Mouse (Mus musculus): Measurements from ENCODE around the gene Nme3. TPM values are rescaled to one million over a fixed set of nuclear protein-coding genes. Genes with fewer than 3 reads are reported as not detected.

The Nme3 gene
- polyA plus RNA-seq, 1 experiment from 2014 or later, result 43.9 TPM

- Histone ChIP-seq H3K4me1 (ENCODE audit: control insufficient read depth in 2 of 2, insufficient read depth in 2 of 2, low read length in 2 of 2) (peaks cover 0 to 9% of the 10 kb centered on the region in 2 experiments; a peak in 1 of 4 replicates), H3K27ac (replicated peaks in 1 of 2; ENCODE audit: control insufficient read depth in 1 of 2, insufficient read depth in 1 of 2, low read depth in 2 of 2, low read length in 2 of 2) (no peak overlapping the region), H3K9me3 (ENCODE audit: control insufficient read depth, low read length) (no peaks in the 10 kb centered on the region), H3K27me3 (ENCODE audit: control insufficient read depth, insufficient read depth, low read length) (no peaks in the 10 kb centered on the region), H3K4me2 (ENCODE audit: low read length) (no peak overlapping the region), H3K9ac (ENCODE audit: low read length) (no peak overlapping the region), H3K4me3 (ENCODE audit: control insufficient read depth in 1 of 2, insufficient read depth in 1 of 2, low read depth in 1 of 2, low read length in 2 of 2) (no peak overlapping the region), H3K36me3 (ENCODE audit: control insufficient read depth, insufficient read depth, low read length) (peaks cover 100% of the 10 kb centered on the region)
- no peak for ATAC-seq (ENCODE audit: insufficient number of reproducible peaks, insufficient read depth, low FRiP score, low read depth)
- WGBS, result 71% methylated on average over 9 of the region's 9 CpGs
Measured at GRCm38 (mm10) chr17:24902671-24903474, 6.6 kb downstream of the Nme3 start.

GRCm38 (mm10) chr17:24903767-24904166 lies 7.5 kb downstream of the Nme3 start:
- no peaks in the 10 kb centered on the region for H3K27me3 ChIP-seq (ENCODE audit: control insufficient read depth, insufficient read depth, low read length)
- peaks cover 0 to 7% of the 10 kb centered on the region in 2 experiments; a peak in 1 of 4 replicates for H3K4me1 ChIP-seq (ENCODE audit: control insufficient read depth in 2 of 2, insufficient read depth in 2 of 2, low read length in 2 of 2)
- H3K4me3 ChIP-seq (ENCODE audit: control insufficient read depth in 1 of 2, insufficient read depth in 1 of 2, low read depth in 1 of 2, low read length in 2 of 2), result no peak overlapping the region
- no peaks in the 10 kb centered on the region for H3K9me3 ChIP-seq (ENCODE audit: control insufficient read depth, low read length)
- no peak overlapping the region for H3K27ac ChIP-seq (replicated peaks in 1 of 2; ENCODE audit: control insufficient read depth in 1 of 2, insufficient read depth in 1 of 2, low read depth in 2 of 2, low read length in 2 of 2)
- H3K36me3 ChIP-seq (ENCODE audit: control insufficient read depth, insufficient read depth, low read length), result peaks cover 100% of the 10 kb centered on the region
- H3K9ac ChIP-seq (ENCODE audit: low read length), result no peak overlapping the region
- no peak overlapping the region for H3K4me2 ChIP-seq (ENCODE audit: low read length)
- 86% methylated on average over 9 of the region's 9 CpGs for WGBS
- ATAC-seq (ENCODE audit: insufficient number of reproducible peaks, insufficient read depth, low FRiP score, low read depth), result no peak

- no peaks in the 10 kb centered on the region for H3K4me1 ChIP-seq (ENCODE audit: control insufficient read depth in 2 of 2, insufficient read depth in 2 of 2, low read length in 2 of 2)
- H3K27ac ChIP-seq (replicated peaks in 1 of 2; ENCODE audit: control insufficient read depth in 1 of 2, insufficient read depth in 1 of 2, low read depth in 2 of 2, low read length in 2 of 2), result no peak overlapping the region
- ATAC-seq (ENCODE audit: insufficient number of reproducible peaks, insufficient read depth, low FRiP score, low read depth), result no peak
- H3K27me3 ChIP-seq (ENCODE audit: control insufficient read depth, insufficient read depth, low read length), result no peaks in the 10 kb centered on the region
- peaks cover 98% of the 10 kb centered on the region for H3K36me3 ChIP-seq (ENCODE audit: control insufficient read depth, insufficient read depth, low read length)
- no peak overlapping the region for H3K4me3 ChIP-seq (ENCODE audit: control insufficient read depth in 1 of 2, insufficient read depth in 1 of 2, low read depth in 1 of 2, low read length in 2 of 2)
- H3K9ac ChIP-seq (ENCODE audit: low read length), result no peak overlapping the region
- H3K4me2 ChIP-seq (ENCODE audit: low read length), result no peak overlapping the region
- 92% methylated on average over 2 of the region's 2 CpGs for WGBS
- H3K9me3 ChIP-seq (ENCODE audit: control insufficient read depth, low read length), result no peaks in the 10 kb centered on the region
Measured at GRCm38 (mm10) chr17:24907591-24907990, 11.3 kb downstream of the Nme3 start.

GRCm38 (mm10) chr17:24913984-24914383 lies 17.7 kb downstream of the Nme3 start:
- H3K27ac ChIP-seq (replicated peaks in 1 of 2; ENCODE audit: control insufficient read depth in 1 of 2, insufficient read depth in 1 of 2, low read depth in 2 of 2, low read length in 2 of 2), result no peak overlapping the region
- no peak for ATAC-seq (ENCODE audit: insufficient number of reproducible peaks, insufficient read depth, low FRiP score, low read depth)
- H3K9ac ChIP-seq (ENCODE audit: low read length), result no peak overlapping the region
- no peaks in the 10 kb centered on the region for H3K9me3 ChIP-seq (ENCODE audit: control insufficient read depth, low read length)
- peaks cover 98% of the 10 kb centered on the region for H3K36me3 ChIP-seq (ENCODE audit: control insufficient read depth, insufficient read depth, low read length)
- no peaks in the 10 kb centered on the region for H3K4me1 ChIP-seq (ENCODE audit: control insufficient read depth in 2 of 2, insufficient read depth in 2 of 2, low read length in 2 of 2)
- H3K27me3 ChIP-seq (ENCODE audit: control insufficient read depth, insufficient read depth, low read length), result no peaks in the 10 kb centered on the region
- no peak overlapping the region for H3K4me2 ChIP-seq (ENCODE audit: low read length)
- no peak overlapping the region for H3K4me3 ChIP-seq (ENCODE audit: control insufficient read depth in 1 of 2, insufficient read depth in 1 of 2, low read depth in 1 of 2, low read length in 2 of 2)

- no peaks in the 10 kb centered on the region for H3K4me1 ChIP-seq (ENCODE audit: control insufficient read depth in 2 of 2, insufficient read depth in 2 of 2, low read length in 2 of 2)
- peaks cover 95% of the 10 kb centered on the region for H3K36me3 ChIP-seq (ENCODE audit: control insufficient read depth, insufficient read depth, low read length)
- no peak overlapping the region for H3K27ac ChIP-seq (replicated peaks in 1 of 2; ENCODE audit: control insufficient read depth in 1 of 2, insufficient read depth in 1 of 2, low read depth in 2 of 2, low read length in 2 of 2)
- ATAC-seq (ENCODE audit: insufficient number of reproducible peaks, insufficient read depth, low FRiP score, low read depth), result no peak
- H3K4me2 ChIP-seq (ENCODE audit: low read length), result no peak overlapping the region
- no peak overlapping the region for H3K4me3 ChIP-seq (ENCODE audit: control insufficient read depth in 1 of 2, insufficient read depth in 1 of 2, low read depth in 1 of 2, low read length in 2 of 2)
- H3K9me3 ChIP-seq (ENCODE audit: control insufficient read depth, low read length), result no peaks in the 10 kb centered on the region
- WGBS, result 94% methylated on average over 1 of the region's 1 CpGs
- H3K27me3 ChIP-seq (ENCODE audit: control insufficient read depth, insufficient read depth, low read length), result no peaks in the 10 kb centered on the region
- no peak overlapping the region for H3K9ac ChIP-seq (ENCODE audit: low read length)
Measured at GRCm38 (mm10) chr17:24923246-24923645, 26.9 kb downstream of the Nme3 start.

- Histone ChIP-seq H3K27me3 (ENCODE audit: control insufficient read depth, insufficient read depth, low read length) (no peaks in the 10 kb centered on the region), H3K4me3 (ENCODE audit: control insufficient read depth in 1 of 2, insufficient read depth in 1 of 2, low read depth in 1 of 2, low read length in 2 of 2) (no peak overlapping the region), H3K27ac (replicated peaks in 1 of 2; ENCODE audit: control insufficient read depth in 1 of 2, insufficient read depth in 1 of 2, low read depth in 2 of 2, low read length in 2 of 2) (no peak overlapping the region), H3K9ac (ENCODE audit: low read length) (no peak overlapping the region), H3K4me2 (ENCODE audit: low read length) (no peak overlapping the region), H3K9me3 (ENCODE audit: control insufficient read depth, low read length) (no peaks in the 10 kb centered on the region), H3K4me1 (ENCODE audit: control insufficient read depth in 2 of 2, insufficient read depth in 2 of 2, low read length in 2 of 2) (peaks cover 0 to 4% of the 10 kb centered on the region in 2 experiments; a peak in 2 of 4 replicates), H3K36me3 (ENCODE audit: control insufficient read depth, insufficient read depth, low read length) (peaks cover 54% of the 10 kb centered on the region)
- no peak for ATAC-seq (ENCODE audit: insufficient number of reproducible peaks, insufficient read depth, low FRiP score, low read depth)
- 90% methylated on average over 1 of the region's 1 CpGs for WGBS
Measured at GRCm38 (mm10) chr17:24929506-24929905, 33.2 kb downstream of the Nme3 start.

- Histone ChIP-seq H3K27me3 (ENCODE audit: control insufficient read depth, insufficient read depth, low read length) (no peaks in the 10 kb centered on the region), H3K4me2 (ENCODE audit: low read length) (no peak overlapping the region), H3K9ac (ENCODE audit: low read length) (no peak overlapping the region), H3K27ac (replicated peaks in 1 of 2; ENCODE audit: control insufficient read depth in 1 of 2, insufficient read depth in 1 of 2, low read depth in 2 of 2, low read length in 2 of 2) (no peak overlapping the region), H3K36me3 (ENCODE audit: control insufficient read depth, insufficient read depth, low read length) (peaks cover 28% of the 10 kb centered on the region), H3K4me1 (ENCODE audit: control insufficient read depth in 2 of 2, insufficient read depth in 2 of 2, low read length in 2 of 2) (peaks cover 6 to 19% of the 10 kb centered on the region in 2 experiments), H3K9me3 (ENCODE audit: control insufficient read depth, low read length) (no peaks in the 10 kb centered on the region), H3K4me3 (ENCODE audit: control insufficient read depth in 1 of 2, insufficient read depth in 1 of 2, low read depth in 1 of 2, low read length in 2 of 2) (no peak overlapping the region)
- 91% methylated on average over 4 of the region's 4 CpGs for WGBS
- ATAC-seq (ENCODE audit: insufficient number of reproducible peaks, insufficient read depth, low FRiP score, low read depth), result no peak
Measured at GRCm38 (mm10) chr17:24932431-24932830, 36.1 kb downstream of the Nme3 start.

- H3K36me3 ChIP-seq (ENCODE audit: control insufficient read depth, insufficient read depth, low read length), result peaks cover 23% of the 10 kb centered on the region; the same call in 1 of the 2 replicates
- no peaks in the 10 kb centered on the region for H3K9me3 ChIP-seq (ENCODE audit: control insufficient read depth, low read length)
- H3K4me2 ChIP-seq (ENCODE audit: low read length), result no peak overlapping the region
- H3K4me1 ChIP-seq (ENCODE audit: control insufficient read depth in 2 of 2, insufficient read depth in 2 of 2, low read length in 2 of 2), result peaks cover 6 to 19% of the 10 kb centered on the region in 2 experiments
- no peak overlapping the region for H3K9ac ChIP-seq (ENCODE audit: low read length)
- 84% methylated on average over 4 of the region's 4 CpGs for WGBS
- no peak for ATAC-seq (ENCODE audit: insufficient number of reproducible peaks, insufficient read depth, low FRiP score, low read depth)
- no peaks in the 10 kb centered on the region for H3K27me3 ChIP-seq (ENCODE audit: control insufficient read depth, insufficient read depth, low read length)
- H3K27ac ChIP-seq (replicated peaks in 1 of 2; ENCODE audit: control insufficient read depth in 1 of 2, insufficient read depth in 1 of 2, low read depth in 2 of 2, low read length in 2 of 2), result no peak overlapping the region
- no peak overlapping the region for H3K4me3 ChIP-seq (ENCODE audit: control insufficient read depth in 1 of 2, insufficient read depth in 1 of 2, low read depth in 1 of 2, low read length in 2 of 2)
Measured at GRCm38 (mm10) chr17:24933163-24933562, 36.9 kb downstream of the Nme3 start.
